Mouse (Mus musculus) liver, embryonic 14.5 days (tissue): ENCODE results near the gene Adam29. TPM values are rescaled to one million over a fixed set of nuclear protein-coding genes. Genes with fewer than 3 reads are reported as not detected.

Source experiments
- ATAC-seq: fragments of 200-750 bp; cut with Nextera tagmentation; 2 replicates; pipeline ENCODE4 v1.8.0; 2017; ENCODE audit warnings: moderate number of reproducible peaks, mild to moderate bottlenecking, moderate library complexity; ENCODE audit not compliant: insufficient read depth
- DNase-seq, 3 experiments: peaks; one replicate each; pipeline ENCODE4 v3.0.0-alpha.2; 2012 to 2013; ENCODE audit warnings: low read depth in 3 of 3, low spot score in 3 of 3
- H3K27ac ChIP-seq: fragments of 300-500 bp; sonication (generic); 2 replicates; pipeline ENCODE4 v1.5.1; 2014; ENCODE audit warnings: moderate library complexity, mild to moderate bottlenecking, control low read depth, inconsistent platforms
- H3K27me3 ChIP-seq: fragments of 300-500 bp; sonication (generic); 2 replicates; pipeline ENCODE4 v1.6.1; 2014; ENCODE audit warnings: mild to moderate bottlenecking, low read length, moderate library complexity; ENCODE audit not compliant: control insufficient read depth, insufficient read depth
- H3K36me3 ChIP-seq: fragments of 300-500 bp; sonication (generic); replicated peaks from 2 replicates; pipeline ENCODE4 v1.6.1; 2014; ENCODE audit warnings: low read depth; ENCODE audit not compliant: control insufficient read depth, insufficient read depth
- H3K4me1 ChIP-seq, 2 experiments: fragments of 200-500 bp in 1 of 2; fragments of 300-500 bp in 1 of 2; sonication (generic) in 1 of 2; replicated peaks; 2 replicates each; pipeline ENCODE4 v1.6.1; 2012 to 2014; ENCODE audit warnings: antibody characterized with exemption in 1 of 2, inconsistent platforms in 1 of 2, low read length in 1 of 2; ENCODE audit not compliant: control insufficient read depth in 2 of 2, insufficient read depth in 2 of 2
- H3K4me2 ChIP-seq: fragments of 300-500 bp; sonication (generic); 2 replicates; pipeline ENCODE4 v1.6.1; 2014; ENCODE audit warnings: low read depth, mild to moderate bottlenecking, control low read depth, moderate library complexity
- H3K4me3 ChIP-seq, 2 experiments: fragments of 200-500 bp in 1 of 2; fragments of 300-500 bp in 1 of 2; sonication (generic) in 1 of 2; 2 replicates each; pipeline ENCODE4 v1.5.1; 2012 to 2014; ENCODE audit warnings: low read depth in 2 of 2, low read length in 2 of 2, mild to moderate bottlenecking in 2 of 2, control low read depth in 1 of 2, inconsistent platforms in 1 of 2, moderate library complexity in 1 of 2; ENCODE audit not compliant: insufficient read depth in 1 of 2
- H3K9ac ChIP-seq: fragments of 300-500 bp; sonication (generic); replicated peaks from 2 replicates; pipeline ENCODE4 v1.6.1; 2014; ENCODE audit warnings: mild to moderate bottlenecking, control low read depth, moderate library complexity
- H3K9me3 ChIP-seq: fragments of 300-500 bp; sonication (generic); 2 replicates; pipeline ENCODE4 v1.6.1; 2016; ENCODE audit warnings: low read length, mixed read lengths; ENCODE audit not compliant: control insufficient read depth
- CTCF ChIP-seq: IDR thresholded peaks from 2 replicates; pipeline ENCODE4 v1.5.1; 2016; ENCODE audit warnings: antibody characterized with exemption, low read depth, control low read depth
- EP300 ChIP-seq: IDR thresholded peaks from 2 replicates; pipeline ENCODE4 v1.6.1; 2016; ENCODE audit warnings: antibody characterized with exemption, low read depth
- WGBS: fragments of 180-500 bp; shearing (Covaris S2); extraction: QIAGEN DNeasy Blood & Tissue Kit; methylation state at CpG from one replicate; pipeline ENCODE4 v1.1.7; 2014; ENCODE audit not compliant: insufficient replicate concordance; 5-methylcytosine and 5-hydroxymethylcytosine counted together
- polyA plus RNA-seq, 2 experiments: library from polyadenylated mRNA; depleted of rRNA in 1 of 2; stranded (reverse) in 1 of 2; unstranded in 1 of 2; fragments of >200 nt; fragmentation: Nextera tagmentation in 1 of 2; extraction: Ambion mirVana in 1 of 2; gene quantifications; 2 replicates each; pipeline versions ENCODE4 v1.2.1 to v1.2.3; 2012 to 2014

The Adam29 gene
- polyA plus RNA-seq (2012; rRNA removed) (not detected in 2 replicates), polyA plus RNA-seq (2014; fragmentation: Nextera tagmentation; extraction: Ambion mirVana) (not detected in 2 replicates)

DNA sequence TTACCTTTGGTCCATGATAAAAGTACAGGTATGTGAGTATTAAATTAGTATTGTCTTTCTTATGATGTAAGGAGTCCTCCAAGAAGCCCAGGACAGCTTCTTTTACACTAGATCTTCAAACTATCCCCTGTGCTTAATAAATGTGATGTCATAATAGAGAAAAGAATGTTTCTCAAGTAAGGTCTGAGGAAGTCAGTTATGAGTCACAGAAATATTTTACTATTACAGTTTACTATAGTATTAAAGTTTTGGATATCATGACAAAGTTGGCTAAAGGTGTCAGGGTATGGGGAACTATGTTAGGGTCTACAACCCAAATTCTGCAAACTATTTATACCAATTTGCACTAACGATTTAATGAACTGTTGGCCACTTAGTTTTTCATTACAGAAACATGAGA lies at the start of gene Adam29:
Adam29 (minus strand) TSS at position 101 of the 400 bp plus-strand sequence.
- Histone ChIP-seq H3K4me2 (no peak within 1 kb of the TSS), H3K27me3 (no peaks in the 10 kb centered on the region), H3K36me3 (no peaks in the 10 kb centered on the region), H3K4me3 (no peak within 1 kb of the TSS), H3K9ac (no peak within 1 kb of the TSS), H3K9me3 (no peaks in the 10 kb centered on the region), H3K27ac (no peak within 1 kb of the TSS), H3K4me1 (no peaks in the 10 kb centered on the region)
- DNase-seq (no peak), ATAC-seq (no peak)
- WGBS: 36% methylated on average over 1 of the region's 1 CpGs
- TF ChIP-seq EP300 (no peak), CTCF (no peak)

- no peak for ATAC-seq
These were observed 33.8 kb upstream of the Adam29 start for GRCm38 (mm10) chr8:55940526-55940880.

GRCm38 (mm10) chr8:55939870-55940525 lies 33.2 kb upstream of the Adam29 start, which contains the start of gene Glra3:
TSS of gene Glra3 (plus strand) at chr8:55940460.
- H3K4me2 ChIP-seq: no peak within 1 kb of the TSS
- H3K36me3 ChIP-seq: no peaks in the 10 kb centered on the region
- TF ChIP-seq EP300 (no peak), CTCF (no peak)
- H3K27ac ChIP-seq: no peak within 1 kb of the TSS
- H3K4me1 ChIP-seq: no peaks in the 10 kb centered on the region
- H3K4me3 ChIP-seq: no peak within 1 kb of the TSS
- WGBS: 11% methylated on average over 11 of the region's 11 CpGs
- H3K9me3 ChIP-seq: no peaks in the 10 kb centered on the region
- no peaks in the 10 kb centered on the region for H3K27me3 ChIP-seq
- no peak for ATAC-seq
- H3K9ac ChIP-seq: no peak within 1 kb of the TSS
- DNase-seq: no peak

More at GRCm38 (mm10) chr8:55940526-55940880, 33.8 kb upstream of the Adam29 start:
- no peaks in the 10 kb centered on the region for H3K9me3 ChIP-seq
- no peak overlapping the region for H3K4me3 ChIP-seq
- H3K27me3 ChIP-seq: no peaks in the 10 kb centered on the region
- no peaks in the 10 kb centered on the region for H3K4me1 ChIP-seq
- H3K27ac ChIP-seq: no peak overlapping the region
- TF ChIP-seq EP300 (no peak), CTCF (no peak)
- DNase-seq: no peak
- 3% methylated on average over 8 of the region's 8 CpGs for WGBS
- no peak overlapping the region for H3K4me2 ChIP-seq
- H3K9ac ChIP-seq: no peak overlapping the region
- no peaks in the 10 kb centered on the region for H3K36me3 ChIP-seq

Other genes with a start within 250 kb of the Adam29 start
- not detected in 2 replicates for gene Glra3, start 33.5 kb upstream of the Adam29 start, polyA plus RNA-seq (2012; rRNA removed)
- not detected in 2 replicates for gene Glra3, start 33.5 kb upstream of the Adam29 start, polyA plus RNA-seq (2014; fragmentation: Nextera tagmentation; extraction: Ambion mirVana)